Mouse (Mus musculus) common myeloid progenitor, adult 5-6 weeks (primary cell): ENCODE measurements around the gene Sigmar1. TPM values are rescaled to one million over a fixed set of nuclear protein-coding genes. Genes with fewer than 3 reads are reported as not detected.

Experiments
- ATAC-seq: replicated peaks from 2 replicates; pipeline ENCODE4 v1.8.0; 2016; ENCODE audit warnings: low read depth, mild to moderate bottlenecking, moderate TSS enrichment, inconsistent platforms; ENCODE audit not compliant: poor library complexity, severe bottlenecking
- total RNA-seq: library from RNA; stranded (forward); fragments of 200-1000, 187-1606 nt; gene quantifications from 2 replicates; pipeline ENCODE4 v1.2.3, GENCODE M21; 2017

The Sigmar1 gene
- total RNA-seq, 1 experiment from 2014 or later: 86.9 TPM

GRCm38 (mm10) chr4:41758021-41758420, 2.1 kb upstream of the Sigmar1 start:
- ATAC-seq: no peak

GRCm38 (mm10) chr4:41757321-41757720, 1.4 kb upstream of the Sigmar1 start:
- no peak for ATAC-seq

DNA sequence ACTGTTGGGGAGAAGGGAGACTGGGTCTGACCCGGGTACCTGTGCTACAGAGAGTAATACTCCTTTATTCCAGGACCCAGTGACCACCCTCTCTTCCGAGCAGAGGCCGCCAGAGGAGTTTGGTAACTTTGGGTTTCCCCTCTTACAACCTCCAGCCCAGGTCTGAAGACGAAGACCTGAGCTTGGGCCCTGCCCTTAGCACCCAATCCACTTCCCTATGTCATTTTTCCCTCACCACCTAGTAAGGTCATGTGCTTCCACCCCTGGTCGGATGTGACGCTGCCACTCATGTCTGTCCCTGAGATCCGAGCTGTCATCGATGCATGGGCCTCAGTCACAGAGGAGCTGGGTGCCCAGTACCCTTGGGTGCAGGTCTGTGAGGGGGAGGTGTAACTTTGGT, 483 bp upstream of the Sigmar1 start:
- no peak for ATAC-seq

DNA sequence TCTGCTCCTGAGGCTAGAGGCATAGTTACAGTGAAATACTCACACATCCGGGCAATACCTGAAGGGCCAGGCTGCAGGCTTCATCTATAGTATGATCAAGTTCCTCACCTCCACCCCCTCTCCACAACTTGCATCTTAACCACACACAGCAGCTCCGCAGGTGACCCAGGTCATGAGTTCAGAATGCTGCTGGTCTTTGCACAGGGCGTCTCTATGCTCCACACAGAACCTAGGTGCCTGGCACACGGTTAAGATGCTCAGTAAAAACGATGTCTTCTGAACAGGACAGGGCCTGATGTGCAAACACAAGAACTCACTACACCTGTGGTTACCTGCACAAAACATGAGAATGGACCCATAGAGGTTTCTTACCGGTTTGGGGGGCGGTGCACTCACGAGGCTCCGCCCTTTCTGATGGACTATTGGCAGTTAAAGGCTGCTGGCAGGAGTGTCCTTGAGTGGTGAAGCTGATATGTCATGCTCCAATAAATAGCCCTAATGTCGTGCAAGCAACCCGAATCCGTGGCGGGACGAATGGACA, 1.1 kb downstream of the Sigmar1 start, which contains the start of gene Galt:
Galt (plus strand) TSS at position 432 of the 541 bp plus-strand sequence.
- ATAC-seq: peak; percentile 29

GRCm38 (mm10) chr4:41745021-41745420, 10.9 kb downstream of the Sigmar1 start:
- no peak for ATAC-seq

DNA sequence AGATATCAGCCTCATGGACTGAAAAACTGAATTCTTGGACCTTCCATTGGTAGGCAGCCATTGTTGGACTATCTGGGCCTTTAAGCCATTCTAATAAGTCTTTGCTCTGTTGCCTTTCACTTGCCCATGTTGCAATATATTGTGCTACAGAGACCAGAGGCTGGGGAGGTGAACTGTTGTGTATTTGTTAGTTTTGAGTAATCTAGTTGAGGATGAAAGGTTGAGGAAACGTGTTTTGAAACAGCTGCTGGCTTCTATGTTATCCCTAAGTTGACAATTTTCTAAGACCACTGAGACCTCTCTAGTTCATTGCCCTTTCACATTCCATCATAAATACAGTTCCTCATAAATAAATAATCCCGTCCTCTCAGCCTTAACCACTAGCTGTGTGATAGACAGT, 11.8 kb downstream of the Sigmar1 start:
- no peak for ATAC-seq

DNA sequence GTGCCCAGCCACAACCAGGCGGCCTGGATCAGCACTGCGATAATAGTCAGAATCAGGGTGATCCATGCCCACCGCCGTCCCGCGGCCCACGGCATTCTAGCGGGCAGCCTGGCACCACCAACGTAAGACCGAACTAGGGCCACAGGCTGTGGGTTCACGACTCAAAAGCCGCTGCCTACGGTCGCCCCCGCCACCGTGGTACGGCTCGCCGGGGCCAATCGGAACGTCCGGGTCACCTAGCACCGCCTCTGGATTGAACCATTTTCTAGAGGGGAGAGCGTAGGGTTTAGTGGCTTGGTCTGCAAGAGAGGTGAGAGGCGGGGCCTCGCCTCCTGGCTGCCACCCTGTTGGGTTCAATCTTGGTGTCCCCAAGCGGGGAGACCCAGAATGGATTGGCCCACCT, 14.8 kb downstream of the Sigmar1 start:
- peak; percentile 88 for ATAC-seq

GRCm38 (mm10) chr4:41740380-41741157, 15.4 kb downstream of the Sigmar1 start:
- peak; percentile 69 for ATAC-seq

- no peak for ATAC-seq
Measured at GRCm38 (mm10) chr4:41739260-41739659, 16.7 kb downstream of the Sigmar1 start.

DNA sequence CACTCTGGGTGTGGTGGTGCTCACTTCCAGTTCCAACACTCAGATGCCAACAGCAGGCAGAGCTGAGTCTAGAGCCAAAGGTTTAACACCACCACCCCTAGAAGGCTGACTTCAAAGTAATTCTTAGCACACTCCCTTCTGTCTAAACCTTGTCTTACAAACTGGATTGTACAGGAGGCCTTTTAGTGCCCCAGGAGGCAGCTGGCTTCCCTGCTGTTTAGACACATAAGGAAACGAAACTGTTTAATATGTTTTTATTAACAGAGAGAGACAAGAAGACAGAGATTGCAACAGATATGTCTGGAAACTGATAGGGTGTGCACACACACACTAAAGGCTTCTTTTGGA, 17.7 kb downstream of the Sigmar1 start:
- no peak for ATAC-seq

- peak; percentile 58 for ATAC-seq
Measured at GRCm38 (mm10) chr4:41737602-41738255, 18.2 kb downstream of the Sigmar1 start.

DNA sequence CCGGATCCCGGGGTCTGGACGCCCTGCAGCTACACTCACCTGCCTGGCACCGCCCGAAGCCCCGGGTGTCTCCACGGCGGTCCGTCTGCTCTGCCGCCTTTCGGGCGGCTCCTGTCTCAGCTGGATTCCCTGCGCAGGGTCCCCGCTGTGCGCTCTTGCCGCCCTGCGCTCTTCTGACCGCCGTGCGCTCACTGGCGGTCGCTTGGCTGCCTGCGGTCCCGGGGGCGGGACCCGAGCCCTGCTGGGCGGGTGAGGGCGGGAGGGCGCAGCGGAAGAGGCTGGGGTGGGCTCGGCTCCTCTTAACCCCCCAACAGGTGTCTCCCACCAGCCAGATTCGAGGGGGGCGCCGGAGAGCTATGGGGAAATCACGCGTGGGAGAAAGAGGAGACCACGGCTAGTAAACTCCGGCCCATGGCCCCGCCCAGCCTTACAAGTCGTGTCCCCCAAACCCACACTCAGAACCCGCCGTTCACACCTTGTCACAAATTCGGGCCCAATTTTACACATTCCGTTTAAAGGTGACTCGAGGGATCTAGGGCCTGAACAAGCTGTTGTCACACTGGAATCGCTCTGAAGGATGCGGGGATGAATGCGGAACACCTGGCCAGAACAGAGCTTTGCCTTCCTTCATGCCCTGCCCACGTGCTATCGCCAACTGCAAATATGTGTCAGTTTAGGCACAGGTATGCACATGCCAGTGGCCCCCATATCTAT, 24.7 kb downstream of the Sigmar1 start, which contains the start of gene Arid3c:
Arid3c (minus strand) TSS at position 91 of the 714 bp plus-strand sequence.
- peak; percentile 71 for ATAC-seq

- ATAC-seq: no peak
Measured at GRCm38 (mm10) chr4:41726826-41727621, 28.9 kb downstream of the Sigmar1 start.

GRCm38 (mm10) chr4:41722918-41723351, 33.0 kb downstream of the Sigmar1 start, which contains the start of gene Dctn3:
Dctn3 (minus strand) TSS chr4:41723170.
- ATAC-seq: peak; percentile 96

- no peak for ATAC-seq
Measured at GRCm38 (mm10) chr4:41716834-41717233, 39.1 kb downstream of the Sigmar1 start.

DNA sequence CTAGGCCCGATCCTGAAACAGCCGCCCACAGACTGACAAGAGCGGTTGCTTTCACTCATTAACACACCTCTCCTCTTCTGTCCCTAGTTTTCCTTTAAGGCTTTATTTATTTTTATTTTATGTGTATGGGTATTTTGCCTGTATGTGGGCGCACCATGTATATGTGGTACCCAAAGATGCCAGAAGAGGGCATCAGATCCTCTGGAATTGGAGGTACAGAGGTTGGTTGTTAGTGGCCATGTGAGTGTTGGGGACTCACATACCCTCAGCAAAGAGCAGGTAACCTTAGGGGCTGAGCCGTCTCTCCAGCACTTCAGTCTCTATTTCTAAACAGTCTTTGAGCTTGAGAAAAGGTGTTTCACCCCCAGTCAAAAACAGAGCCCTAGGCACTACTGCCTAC, 40.4 kb downstream of the Sigmar1 start:
- 0 out of 2 replicates have a peak, but pooled peaks have one; percentile 37 for ATAC-seq

- ATAC-seq: no peak
Measured at GRCm38 (mm10) chr4:41715082-41715481, 40.9 kb downstream of the Sigmar1 start.

GRCm38 (mm10) chr4:41714276-41714675, 41.7 kb downstream of the Sigmar1 start:
- peak; percentile 64 for ATAC-seq

DNA sequence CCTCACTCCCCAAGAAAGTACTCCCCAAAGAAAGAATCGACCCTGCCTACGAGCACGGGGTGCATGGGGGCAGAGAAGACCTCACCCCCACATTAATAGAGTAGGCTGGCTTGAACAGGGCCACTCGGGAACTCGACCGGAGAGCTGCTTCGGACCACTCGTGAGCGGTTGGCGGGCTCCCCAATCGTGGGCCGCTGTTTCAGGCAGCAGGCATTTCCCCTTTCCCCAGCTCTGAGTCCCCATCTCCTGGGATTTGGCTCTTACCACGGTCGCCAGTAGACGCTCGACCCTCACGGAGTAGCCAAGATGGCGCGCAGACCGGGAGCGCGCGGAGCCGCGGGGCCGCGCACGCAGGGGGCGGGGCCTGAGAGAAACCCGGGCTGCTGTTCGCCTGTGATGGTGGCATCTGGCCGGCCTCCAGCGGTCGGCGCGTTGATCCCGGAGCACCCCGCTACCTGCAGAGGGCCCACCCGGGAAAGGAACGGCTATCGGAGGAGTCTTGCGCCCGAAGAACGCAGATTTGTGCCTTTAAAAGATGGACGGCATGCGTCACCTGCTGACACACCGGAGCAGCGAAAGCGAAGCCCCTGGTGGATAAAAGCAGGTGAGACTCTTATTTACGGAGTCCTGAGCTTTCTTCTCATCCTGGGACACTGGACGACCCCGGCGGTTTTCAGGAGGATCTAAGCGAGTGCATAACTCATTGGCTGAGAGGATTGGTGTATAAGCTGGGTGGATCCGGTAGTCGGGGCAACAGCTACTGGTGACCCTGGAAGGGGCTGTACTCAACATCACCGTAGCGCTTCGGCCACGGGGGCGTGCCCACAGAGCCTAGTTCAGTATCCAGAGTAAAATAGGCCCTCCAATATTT, 42.5 kb downstream of the Sigmar1 start, which contains the start of gene Rpp25l:
Rpp25l (minus strand) TSS at position 338 of the 871 bp plus-strand sequence.
- peak; percentile 70 for ATAC-seq
